Comparison of ENCODE assay signal across 9 mouse cellular contexts in the genomic region with DNA sequence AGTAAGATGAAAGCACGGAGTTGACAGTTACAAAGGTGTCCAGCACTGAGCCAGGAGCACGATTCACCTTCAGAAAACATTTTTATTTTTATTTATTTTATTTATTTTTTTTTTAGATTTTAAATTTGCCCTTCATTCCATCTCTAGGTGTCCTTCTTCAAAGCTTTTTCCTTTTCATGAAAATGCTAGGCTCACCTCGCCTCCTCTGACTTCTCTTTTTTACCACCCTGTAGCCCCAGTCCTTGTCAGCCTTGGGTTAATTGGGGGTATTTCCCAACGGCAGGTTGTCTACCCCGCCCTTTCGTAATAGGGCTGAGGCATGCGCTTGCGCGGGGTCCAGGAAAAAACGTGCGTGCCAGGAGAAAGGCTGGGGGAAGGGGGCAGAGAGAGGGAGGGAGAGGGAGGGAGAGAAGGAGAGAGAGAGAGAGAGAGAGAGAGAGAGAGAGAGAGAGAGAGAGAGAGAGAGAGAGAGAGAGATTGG. TPM values are rescaled to one million over a fixed set of nuclear protein-coding genes. Genes with fewer than 3 reads are reported as not detected.
DNase-seq lines count a peak whose midpoint lies in the region; ATAC-seq and TF ChIP-seq lines count a peak whose summit lies in the region.
"Had no signal": no experiment of that assay in that cellular context is flagged by ENCODE, and none has a peak within 500 bp of the region (broad histone marks: within the 10 kb centered on the region; RNA-seq: fewer than 3 reads in every experiment).

No protein-coding gene starts in this region.

- WGBS in kidney, embryonic 16.5 days = 8% methylated on average over 11 of the region's 11 CpGs
- WGBS in forebrain, embryonic 13.5 days = 8% methylated on average over 11 of the region's 11 CpGs
- 11% methylated on average over 11 of the region's 11 CpGs for WGBS in limb, embryonic 14.5 days
- WGBS in stomach, postnatal 0 days = 11% methylated on average over 11 of the region's 11 CpGs

- DNase-seq in kidney, adult 11 months = no peak
- peak; percentile 93 for DNase-seq in brain, adult 2 months (ENCODE audit: low read depth, low spot score)
- no peak for DNase-seq in limb, embryonic 14.5 days (ENCODE audit: low spot score)
- peak; percentile 20 for DNase-seq in stomach, postnatal 0 days (ENCODE audit: low spot score)
- no peak for DNase-seq in adrenal gland, postnatal 36 days
- no peak for DNase-seq in ovary, postnatal 36 days (ENCODE audit: low spot score)

- peak overlapping the region; percentile 22; the same call in 1 of the 2 replicates for H3K9ac ChIP-seq in kidney, embryonic 16.5 days (replicated peaks; ENCODE audit: low read length)
- no peak overlapping the region for H3K9ac ChIP-seq in forebrain, embryonic 13.5 days
- H3K9ac ChIP-seq in limb, embryonic 14.5 days (ENCODE audit: low read depth, low read length, severe bottlenecking) = no peak overlapping the region
- no peak overlapping the region for H3K9ac ChIP-seq in stomach, postnatal 0 days (ENCODE audit: low read length)

- H3K27me3 ChIP-seq in kidney, embryonic 16.5 days (ENCODE audit: insufficient read depth, low read length) = peaks cover 20% of the 10 kb centered on the region
- H3K27me3 ChIP-seq in forebrain, embryonic 13.5 days = peaks cover 71% of the 10 kb centered on the region
- H3K27me3 ChIP-seq in limb, embryonic 14.5 days (ENCODE audit: control insufficient read depth, insufficient read depth, low read length) = peaks cover 44% of the 10 kb centered on the region
- H3K27me3 ChIP-seq in stomach, postnatal 0 days (ENCODE audit: control insufficient read depth, insufficient read depth, low read length) = no peaks in the 10 kb centered on the region

- peaks cover 59% of the 10 kb centered on the region for H3K4me1 ChIP-seq in kidney, embryonic 16.5 days (ENCODE audit: insufficient read depth, low read length)
- peaks cover 61% of the 10 kb centered on the region for H3K4me1 ChIP-seq in forebrain, embryonic 13.5 days
- peaks cover 25% of the 10 kb centered on the region for H3K4me1 ChIP-seq in limb, embryonic 14.5 days (ENCODE audit: control insufficient read depth, insufficient read depth, low read length)
- H3K4me1 ChIP-seq in stomach, postnatal 0 days (replicated peaks; ENCODE audit: control insufficient read depth, insufficient read depth) = peaks cover 19% of the 10 kb centered on the region

- no peaks in the 10 kb centered on the region for H3K36me3 ChIP-seq in kidney, embryonic 16.5 days (ENCODE audit: insufficient read depth, low read length)
- no peaks in the 10 kb centered on the region for H3K36me3 ChIP-seq in forebrain, embryonic 13.5 days (ENCODE audit: poor library complexity, severe bottlenecking)
- no peaks in the 10 kb centered on the region for H3K36me3 ChIP-seq in limb, embryonic 14.5 days (ENCODE audit: control insufficient read depth, insufficient read depth, low read length)
- no peaks in the 10 kb centered on the region for H3K36me3 ChIP-seq in stomach, postnatal 0 days (ENCODE audit: control insufficient read depth, insufficient read depth, low read length)

- TF ChIP-seq POLR2A in limb, embryonic 14.5 days (IDR thresholded peaks at IDR 0.05; ENCODE audit: borderline replicate concordance, extremely low read depth, insufficient read depth, insufficient read length) = no peak

- H3K4me2 ChIP-seq in kidney, embryonic 16.5 days (replicated peaks; ENCODE audit: low read depth, low read length) = peak overlapping the region; percentile 96
- H3K4me2 ChIP-seq in forebrain, embryonic 13.5 days = peak overlapping the region; percentile 56
- H3K4me2 ChIP-seq in limb, embryonic 14.5 days (replicated peaks; ENCODE audit: low read depth, low read length, severe bottlenecking) = peak overlapping the region; percentile 45
- peak overlapping the region; percentile 73 for H3K4me2 ChIP-seq in stomach, postnatal 0 days (replicated peaks; ENCODE audit: low read depth)

- no peak for ATAC-seq in kidney, embryonic 16.5 days (ENCODE audit: low FRiP score, low TSS enrichment)
- ATAC-seq in forebrain, embryonic 13.5 days = no peak
- no peak for ATAC-seq in limb, embryonic 14.5 days (ENCODE audit: low FRiP score, low read depth)
- ATAC-seq in stomach, postnatal 0 days (ENCODE audit: low FRiP score, low TSS enrichment) = no peak

- no peak overlapping the region for H3K27ac ChIP-seq in kidney, embryonic 16.5 days (ENCODE audit: low read length)
- no peak overlapping the region for H3K27ac ChIP-seq in forebrain, embryonic 13.5 days
- no peak overlapping the region for H3K27ac ChIP-seq in limb, embryonic 14.5 days (replicated peaks; ENCODE audit: low read depth, low read length)
- H3K27ac ChIP-seq in stomach, postnatal 0 days (replicated peaks) = no peak overlapping the region

- H3K4me3 ChIP-seq in kidney, embryonic 16.5 days (ENCODE audit: low read length) = peak overlapping the region; percentile 42
- peak overlapping the region; percentile 34 for H3K4me3 ChIP-seq in forebrain, embryonic 13.5 days
- H3K4me3 ChIP-seq in limb, embryonic 14.5 days (replicated peaks; ENCODE audit: low read length) = peak overlapping the region; percentile 24
- H3K4me3 ChIP-seq in stomach, postnatal 0 days (ENCODE audit: low read depth, low read length) = peak overlapping the region; percentile 31

- H3K9me3 ChIP-seq in kidney, embryonic 16.5 days (ENCODE audit: low read length) = no peaks in the 10 kb centered on the region
- no peaks in the 10 kb centered on the region for H3K9me3 ChIP-seq in forebrain, embryonic 13.5 days (replicated peaks)
- no peaks in the 10 kb centered on the region for H3K9me3 ChIP-seq in limb, embryonic 14.5 days (ENCODE audit: control insufficient read depth, low read length)
- H3K9me3 ChIP-seq in stomach, postnatal 0 days (ENCODE audit: control insufficient read depth, low read length) = no peaks in the 10 kb centered on the region

- no peak for TF ChIP-seq CTCF in stomach, postnatal 0 days (IDR thresholded peaks at IDR 0.05; ENCODE audit: low read depth)

- no peak for TF ChIP-seq EP300 in stomach, postnatal 0 days (optimal IDR thresholded peaks at IDR 0.05)

RNA-seq across cellular contexts. Expression of gene Ccr10, which starts 0.4 kb away (rescaled TPM):
- 0.50 and 0.76 TPM in 2 replicates for polyA plus RNA-seq in kidney, embryonic 16.5 days (2015; fragmentation: Nextera tagmentation; extraction: Ambion mirVana)
- 0.10 TPM in 1 of 2 replicates, not detected in the other for polyA plus RNA-seq in forebrain, embryonic 13.5 days (2015; fragmentation: Nextera tagmentation; extraction: Ambion mirVana)
- polyA plus RNA-seq in limb, embryonic 14.5 days (2012; rRNA removed) = 0.09 and 0.17 TPM in 2 replicates
- 0.11 and 0.41 TPM in 2 replicates for polyA plus RNA-seq in limb, embryonic 14.5 days (2014; fragmentation: Nextera tagmentation; extraction: Ambion mirVana)
- polyA plus RNA-seq in stomach, postnatal 0 days (2015; fragmentation: Nextera tagmentation; extraction: Ambion mirVana) = 0.16 and 0.24 TPM in 2 replicates
- total RNA-seq in adrenal gland, postnatal 36 days (2021) = under 1 TPM in 1 of 2 experiments, not detected in 1; 0.43 TPM
- total RNA-seq: layer of hippocampus, postnatal 10 days had no signal

RNA-seq across cellular contexts. Expression of gene Plekhh3, which starts 4.5 kb away (rescaled TPM):
- 18.7 and 19.2 TPM in 2 replicates for polyA plus RNA-seq in kidney, embryonic 16.5 days (2015; fragmentation: Nextera tagmentation; extraction: Ambion mirVana)
- polyA plus RNA-seq in forebrain, embryonic 13.5 days (2015; fragmentation: Nextera tagmentation; extraction: Ambion mirVana) = 4.5 and 6.4 TPM in 2 replicates
- polyA plus RNA-seq in limb, embryonic 14.5 days (2012; rRNA removed) = 17.4 and 20.6 TPM in 2 replicates
- 19.6 and 20.5 TPM in 2 replicates for polyA plus RNA-seq in limb, embryonic 14.5 days (2014; fragmentation: Nextera tagmentation; extraction: Ambion mirVana)
- 23.8 and 25.6 TPM in 2 replicates for polyA plus RNA-seq in stomach, postnatal 0 days (2015; fragmentation: Nextera tagmentation; extraction: Ambion mirVana)
- 10 to 100 TPM; 21.5 to 30.0 TPM for total RNA-seq in adrenal gland, postnatal 36 days (2021)

RNA-seq across cellular contexts. Expression of gene Cntnap1, which starts 5.4 kb away (rescaled TPM):
- polyA plus RNA-seq in kidney, embryonic 16.5 days (2015; fragmentation: Nextera tagmentation; extraction: Ambion mirVana) = 2.2 TPM in 2 replicates
- polyA plus RNA-seq in forebrain, embryonic 13.5 days (2015; fragmentation: Nextera tagmentation; extraction: Ambion mirVana) = 0.36 and 0.42 TPM in 2 replicates
- polyA plus RNA-seq in limb, embryonic 14.5 days (2012; rRNA removed) = 1.5 and 2.1 TPM in 2 replicates
- polyA plus RNA-seq in limb, embryonic 14.5 days (2014; fragmentation: Nextera tagmentation; extraction: Ambion mirVana) = 0.56 and 0.64 TPM in 2 replicates
- polyA plus RNA-seq in stomach, postnatal 0 days (2015; fragmentation: Nextera tagmentation; extraction: Ambion mirVana) = 0.52 and 0.94 TPM in 2 replicates
- 1 to 10 TPM; 4.6 to 4.9 TPM for total RNA-seq in adrenal gland, postnatal 36 days (2021)

RNA-seq across cellular contexts. Expression of gene Tubg2, which starts 20.0 kb away (rescaled TPM):
- 4.2 and 4.5 TPM in 2 replicates for polyA plus RNA-seq in kidney, embryonic 16.5 days (2015; fragmentation: Nextera tagmentation; extraction: Ambion mirVana)
- polyA plus RNA-seq in forebrain, embryonic 13.5 days (2015; fragmentation: Nextera tagmentation; extraction: Ambion mirVana) = 14.6 and 16.4 TPM in 2 replicates
- 6.2 and 7.3 TPM in 2 replicates for polyA plus RNA-seq in limb, embryonic 14.5 days (2012; rRNA removed)
- 7.1 and 8.0 TPM in 2 replicates for polyA plus RNA-seq in limb, embryonic 14.5 days (2014; fragmentation: Nextera tagmentation; extraction: Ambion mirVana)
- 3.0 and 3.1 TPM in 2 replicates for polyA plus RNA-seq in stomach, postnatal 0 days (2015; fragmentation: Nextera tagmentation; extraction: Ambion mirVana)
- 1 to 10 TPM; 5.9 to 7.0 TPM for total RNA-seq in adrenal gland, postnatal 36 days (2021)

RNA-seq across cellular contexts. Expression of gene Ezh1, which starts 50.6 kb away (rescaled TPM):
- 25.1 and 29.5 TPM in 2 replicates for polyA plus RNA-seq in kidney, embryonic 16.5 days (2015; fragmentation: Nextera tagmentation; extraction: Ambion mirVana)
- polyA plus RNA-seq in forebrain, embryonic 13.5 days (2015; fragmentation: Nextera tagmentation; extraction: Ambion mirVana) = 12.1 and 13.8 TPM in 2 replicates
- 28.3 and 28.4 TPM in 2 replicates for polyA plus RNA-seq in limb, embryonic 14.5 days (2012; rRNA removed)
- polyA plus RNA-seq in limb, embryonic 14.5 days (2014; fragmentation: Nextera tagmentation; extraction: Ambion mirVana) = 14.4 and 17.0 TPM in 2 replicates
- polyA plus RNA-seq in stomach, postnatal 0 days (2015; fragmentation: Nextera tagmentation; extraction: Ambion mirVana) = 8.1 and 9.4 TPM in 2 replicates
- 10 to 100 TPM; 30.0 to 37.7 TPM for total RNA-seq in adrenal gland, postnatal 36 days (2021)

Comparison
In these comparisons a context has a peak if more than half of its experiments do, and no peak if none do; other contexts are left out.
1. H3K4me2 ChIP-seq: peak in every context shown above with its lines; median percentile 96 in kidney, embryonic 16.5 days; 73 in stomach, postnatal 0 days; 56 in forebrain, embryonic 13.5 days; 45 in limb, embryonic 14.5 days.
2. DNase-seq: peak in brain, adult 2 months (single experiment) and stomach, postnatal 0 days (single experiment); none in kidney, adult 11 months (single experiment), limb, embryonic 14.5 days (single experiment), adrenal gland, postnatal 36 days (0 of 2) and ovary, postnatal 36 days (single experiment).
3. Peak in every context shown above with its lines, with median percentiles within 50 percentile points of each other: H3K4me3 ChIP-seq.